Mouse (Mus musculus) layer of hippocampus, postnatal 25 days (tissue): ENCODE measurements around the gene Npas3. TPM values are rescaled to one million over a fixed set of nuclear protein-coding genes. Genes with fewer than 3 reads are reported as not detected.
A peak's percentile ranks its signal among the peaks of the same experiment; 100 is the strongest.

Experiments used
- DNase-seq, 2 experiments: peaks; one replicate each; pipeline ENCODE4 v3.0.0; 2022; ENCODE audit warnings: mixed read lengths in 2 of 2, low spot score in 1 of 2; ENCODE audit errors: extremely low spot score in 1 of 2
- total RNA-seq, 2 experiments: library from RNA; stranded (reverse); gene quantifications; 2 replicates each; pipeline ENCODE4 v1.2.3; 2021

Gene Npas3
- total RNA-seq, 2 experiments from 2014 or later = 26.4 to 37.1 TPM

- no peak for DNase-seq
Measured at GRCm38 (mm10) chr12:53292508-53293300, 44.2 kb downstream of the Npas3 start.

- DNase-seq = no peak
Measured at GRCm38 (mm10) chr12:53294011-53294410, 45.5 kb downstream of the Npas3 start.

- DNase-seq = no peak
Measured at GRCm38 (mm10) chr12:53295747-53296146, 47.3 kb downstream of the Npas3 start.

DNA sequence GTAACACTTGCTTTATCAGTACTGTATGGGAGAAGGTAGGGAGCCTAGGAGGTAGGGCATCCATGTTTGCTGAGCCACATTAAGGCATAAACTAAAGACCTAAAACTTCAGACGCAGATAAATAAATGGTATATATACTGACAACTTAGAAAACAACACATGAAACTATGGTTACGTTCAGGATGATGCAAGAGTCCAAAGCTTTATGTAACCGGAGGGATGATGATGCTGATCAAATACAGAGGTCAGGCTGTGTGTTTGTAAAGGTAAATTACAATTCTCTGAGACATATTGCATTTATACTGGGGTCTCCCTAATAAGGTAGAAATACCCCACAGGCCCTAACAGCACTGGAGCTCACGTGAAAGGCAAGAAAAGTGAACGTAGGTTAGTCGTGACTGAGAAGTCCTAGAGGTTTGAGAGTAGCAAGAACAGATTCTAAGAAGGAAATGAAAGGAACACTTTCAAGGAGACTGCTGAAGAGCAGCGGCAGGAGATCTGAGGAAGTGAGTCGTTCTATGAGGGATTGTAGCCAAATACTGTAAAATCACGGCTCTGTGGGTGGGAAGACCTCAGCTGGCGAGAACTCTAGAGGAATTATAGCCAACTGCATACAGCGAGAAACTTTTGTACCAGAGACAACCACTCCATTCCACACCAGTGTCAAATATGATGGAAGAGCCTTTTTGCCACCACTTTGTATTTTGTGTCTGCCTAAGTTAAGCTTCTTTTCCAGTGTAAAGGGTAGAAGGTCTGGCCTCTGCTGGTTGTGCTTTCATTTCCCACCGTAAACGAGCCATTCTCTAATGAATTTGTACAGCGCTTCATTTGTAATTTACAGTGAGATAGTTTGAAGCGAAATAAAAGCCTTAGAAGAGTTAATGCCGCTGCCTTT is 49.7 kb downstream of the Npas3 start:
- DNase-seq = no peak

DNA sequence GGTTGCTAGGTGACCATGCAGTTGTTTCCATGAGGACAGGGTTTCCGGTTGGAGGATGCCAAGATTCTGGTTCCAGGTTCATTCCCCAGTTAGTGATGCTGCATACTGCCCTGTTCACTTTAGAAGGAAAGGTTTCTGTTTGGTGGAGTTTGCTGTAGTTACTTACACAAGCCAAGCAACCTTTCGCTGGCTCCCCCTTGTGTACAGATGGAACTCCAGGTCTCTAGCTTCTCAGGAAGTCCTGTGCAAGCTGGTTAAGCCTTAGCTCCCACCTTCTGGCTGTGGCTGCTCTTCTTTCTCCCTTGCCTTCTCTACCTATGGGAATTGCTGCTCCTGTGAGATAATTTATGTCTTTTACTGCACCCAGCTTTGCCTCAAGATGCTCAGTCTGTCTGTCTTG is 52.5 kb downstream of the Npas3 start:
- DNase-seq = no peak

- no peak for DNase-seq
Measured at GRCm38 (mm10) chr12:53302129-53302528, 53.7 kb downstream of the Npas3 start.

DNA sequence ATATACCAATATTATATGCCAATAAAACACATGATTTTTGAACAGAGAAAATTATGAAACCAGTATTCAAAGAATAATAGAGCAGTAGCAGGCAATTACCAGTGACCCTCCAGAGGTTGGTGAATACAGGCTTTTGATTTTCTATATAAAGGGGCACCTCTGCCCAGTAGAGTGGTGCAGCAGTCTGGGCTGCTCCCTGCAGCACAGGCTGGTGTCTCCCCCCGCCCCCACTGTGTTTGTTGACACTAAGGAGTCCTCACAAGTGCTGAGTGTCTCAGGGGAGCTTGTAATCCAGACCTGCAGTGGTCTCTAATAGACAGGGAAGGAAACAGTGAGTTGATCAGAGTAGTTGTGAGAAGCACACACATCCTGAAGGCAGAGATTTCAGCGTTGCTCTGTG is 68.2 kb downstream of the Npas3 start:
- DNase-seq = no peak

DNA sequence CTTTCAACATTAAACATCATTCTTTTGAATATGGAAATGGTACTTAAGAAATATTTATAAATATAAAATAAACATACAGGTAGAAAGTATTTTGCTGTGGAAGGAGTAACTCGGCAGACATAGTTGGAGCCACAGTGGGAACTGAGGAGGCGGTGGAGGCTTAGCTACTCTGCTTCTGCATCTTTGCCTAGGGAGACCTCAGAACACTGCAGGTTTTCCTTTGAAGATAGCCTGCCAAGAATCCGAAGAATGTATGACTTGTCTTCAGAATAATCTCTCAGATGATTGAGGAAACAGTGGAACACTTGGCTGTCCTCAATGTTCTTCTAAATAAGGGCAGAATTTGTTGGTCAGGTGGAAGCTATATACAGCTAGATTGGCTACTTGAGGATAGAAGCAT is 69.3 kb downstream of the Npas3 start:
- DNase-seq = no peak

DNA sequence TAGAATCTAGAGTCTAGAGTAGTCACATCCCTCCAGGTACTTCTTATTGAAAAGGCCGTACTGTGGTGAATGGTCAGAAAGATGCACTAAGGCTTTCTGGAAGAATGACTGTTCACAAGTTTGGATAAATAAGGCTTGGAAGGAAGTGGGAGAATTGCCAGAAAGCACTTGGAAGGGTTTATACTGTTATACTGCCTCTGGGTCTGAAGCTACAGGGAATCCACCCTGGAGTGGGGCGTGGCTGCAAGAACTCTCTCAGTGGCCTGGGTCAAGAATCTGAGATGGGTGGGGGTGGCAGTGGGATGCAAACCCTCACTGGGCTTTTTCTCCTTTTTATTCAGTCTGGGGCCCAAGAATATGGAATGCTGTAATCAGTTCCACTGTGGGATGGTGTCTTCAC is 72.0 kb downstream of the Npas3 start:
- no peak for DNase-seq

- DNase-seq = no peak
Measured at GRCm38 (mm10) chr12:53321018-53321417, 72.5 kb downstream of the Npas3 start.

- no peak for DNase-seq
Measured at GRCm38 (mm10) chr12:53321944-53322343, 73.5 kb downstream of the Npas3 start.

- no peak for DNase-seq
Measured at GRCm38 (mm10) chr12:53327653-53328188, 79.2 kb downstream of the Npas3 start.

GRCm38 (mm10) chr12:53328257-53328736 is 79.8 kb downstream of the Npas3 start:
- peak in 1 of 2 experiments; percentile 13 for DNase-seq

GRCm38 (mm10) chr12:53330141-53330540 is 81.7 kb downstream of the Npas3 start:
- DNase-seq = no peak

DNA sequence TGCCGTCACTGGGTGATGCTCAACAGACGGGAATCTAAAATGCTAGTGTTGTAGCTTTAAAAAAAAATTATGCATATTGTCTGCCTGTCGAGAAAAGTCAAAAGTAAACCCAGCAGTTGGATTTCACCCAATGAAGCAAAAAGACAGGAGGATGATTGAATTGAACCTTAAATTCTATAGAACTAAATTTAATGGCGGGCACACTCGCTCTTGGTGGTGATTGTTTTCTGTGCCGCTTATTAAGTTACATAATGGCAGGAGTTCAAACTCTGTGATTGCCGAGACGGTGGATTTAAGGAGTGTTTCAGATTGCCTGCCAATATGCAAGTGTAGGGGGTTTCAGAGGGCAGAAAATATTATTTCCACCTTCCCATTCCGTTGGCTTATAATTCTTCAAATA is 82.9 kb downstream of the Npas3 start:
- DNase-seq = no peak

DNA sequence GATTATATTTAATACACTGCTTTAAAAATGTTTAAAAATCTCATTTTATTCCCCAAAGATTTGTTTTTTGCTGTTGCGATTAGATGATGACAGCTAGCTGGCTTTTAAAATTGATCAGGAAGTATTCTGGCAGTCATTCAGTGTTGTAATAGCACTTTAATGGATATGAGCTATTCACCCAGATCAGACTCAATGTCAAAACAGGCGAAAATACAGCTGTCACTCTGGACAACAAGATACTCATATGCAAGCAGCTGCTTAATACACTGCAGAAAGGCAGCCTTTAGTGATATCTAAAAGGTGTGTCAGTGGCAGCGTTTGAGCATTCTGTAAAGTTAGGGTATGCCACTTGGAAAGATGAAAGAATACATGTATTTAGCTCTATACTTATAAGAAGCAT is 83.3 kb downstream of the Npas3 start:
- no peak for DNase-seq

- DNase-seq = no peak
Measured at GRCm38 (mm10) chr12:53333251-53333650, 84.8 kb downstream of the Npas3 start.

DNA sequence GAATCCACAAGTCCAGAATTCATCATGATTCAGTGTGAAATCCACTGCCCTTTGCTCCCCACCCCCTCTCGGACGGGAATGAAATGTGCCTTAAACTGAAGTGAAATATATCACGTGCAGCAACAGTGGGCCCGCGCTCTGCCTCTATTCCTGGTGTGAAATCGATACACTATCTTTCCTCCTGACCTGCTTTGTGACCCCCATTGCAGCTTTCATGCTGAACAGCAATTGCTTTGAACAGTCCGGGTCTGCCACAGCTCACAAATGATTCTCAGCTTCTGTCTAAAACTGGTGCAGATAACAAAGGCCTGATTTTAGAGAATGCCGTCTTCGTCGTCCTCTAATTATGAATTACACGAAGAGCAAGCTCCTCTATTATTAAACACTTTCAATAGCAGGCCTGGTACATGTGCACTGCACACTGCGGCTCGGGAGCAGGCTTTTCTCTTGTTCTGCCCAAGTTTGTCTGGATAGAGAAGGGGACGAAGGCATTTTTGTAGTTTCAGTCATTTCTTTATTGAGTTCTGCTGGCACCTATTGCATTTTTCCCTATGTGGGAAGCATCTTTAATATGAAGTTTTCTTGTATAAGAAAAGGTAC is 90.0 kb downstream of the Npas3 start:
- DNase-seq = no peak

- no peak for DNase-seq
Measured at GRCm38 (mm10) chr12:53342741-53343140, 94.3 kb downstream of the Npas3 start.

GRCm38 (mm10) chr12:53351860-53352259 is 103.4 kb downstream of the Npas3 start:
- DNase-seq = no peak

- DNase-seq = no peak
Measured at GRCm38 (mm10) chr12:53365751-53366150, 117.3 kb downstream of the Npas3 start.
